ENCODE assay signal across 1 mouse cellular context in the genomic region with DNA sequence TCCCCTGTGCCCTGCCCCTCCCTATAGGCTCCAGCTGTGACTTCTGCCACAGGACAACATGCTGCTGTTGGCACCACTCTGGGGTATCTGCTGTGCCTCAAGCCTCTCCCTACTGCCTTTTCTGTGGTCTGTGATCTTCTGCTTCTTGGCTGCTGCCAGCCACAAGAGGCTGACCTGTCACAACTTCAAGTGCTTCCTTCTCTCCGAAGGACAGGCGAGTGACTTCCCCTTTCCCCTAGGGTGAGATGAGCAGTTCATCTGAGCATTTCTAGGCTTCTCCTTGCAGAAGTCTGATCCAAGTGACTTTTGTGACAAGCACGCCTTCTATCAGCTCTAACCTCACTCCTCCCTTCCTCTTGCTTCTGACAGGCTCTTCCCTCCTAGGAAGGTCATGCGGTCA.
A peak's percentile ranks its signal among the peaks of the same experiment; 100 is the strongest.
TF ChIP-seq lines count a peak whose summit lies in the region.

No protein-coding gene starts in this region.

TF ChIP-seq in MEL, 35 proteins besides CTCF, POLR2A, EP300 and RAD21 (continued from another document):
- TF ChIP-seq HCFC1 (IDR thresholded peaks at IDR 0.05; ENCODE audit: low read depth, low read length) (peak; percentile 59; the same call in 1 of the 2 replicates), ZMIZ1 (IDR thresholded peaks at IDR 0.05; ENCODE audit: low read depth, low read length) (no peak), ZNF384 (IDR thresholded peaks at IDR 0.05; ENCODE audit: low read depth, low read length) (no peak), POLR2AphosphoS2 (IDR thresholded peaks at IDR 0.05; ENCODE audit: low read length) (no peak), JUND (IDR thresholded peaks at IDR 0.05; ENCODE audit: low read depth, low read length) (no peak), E2F4 (IDR thresholded peaks at IDR 0.05; ENCODE audit: borderline replicate concordance, low read depth, low read length) (no peak), SMC3 (IDR thresholded peaks at IDR 0.05; ENCODE audit: low read depth, low read length) (no peak), CHD2 (IDR thresholded peaks at IDR 0.05; ENCODE audit: low read length) (no peak), TBP (IDR thresholded peaks at IDR 0.05; ENCODE audit: low read depth, low read length) (peak; percentile 98), POLR2AphosphoS5 (IDR thresholded peaks at IDR 0.05; ENCODE audit: borderline replicate concordance, low read depth, low read length) (no peak), ZC3H11A (IDR thresholded peaks at IDR 0.05; ENCODE audit: low read depth, low read length) (no peak), MAFK (IDR thresholded peaks at IDR 0.05; ENCODE audit: borderline replicate concordance, low read depth, low read length) (no peak), USF2 (IDR thresholded peaks at IDR 0.05; ENCODE audit: borderline replicate concordance in 1 of 2, insufficient read depth in 1 of 2, low read depth in 1 of 2, low read length in 2 of 2) (no peak), NELFE (IDR thresholded peaks at IDR 0.05; ENCODE audit: low read depth, low read length) (no peak), MAX (IDR thresholded peaks at IDR 0.05; ENCODE audit: low read length) (peak; percentile 73; the same call in 1 of the 2 replicates), BHLHE40 (IDR thresholded peaks at IDR 0.05; ENCODE audit: borderline replicate concordance, low read depth, low read length) (no peak)
